Mouse (Mus musculus): ENCODE data around the gene Ildr2. TPM values are rescaled to one million over a fixed set of nuclear protein-coding genes. Genes with fewer than 3 reads are reported as not detected.

The Ildr2 gene
- polyA plus RNA-seq, 1 experiment from 2014 or later = 4.0 TPM

DNA sequence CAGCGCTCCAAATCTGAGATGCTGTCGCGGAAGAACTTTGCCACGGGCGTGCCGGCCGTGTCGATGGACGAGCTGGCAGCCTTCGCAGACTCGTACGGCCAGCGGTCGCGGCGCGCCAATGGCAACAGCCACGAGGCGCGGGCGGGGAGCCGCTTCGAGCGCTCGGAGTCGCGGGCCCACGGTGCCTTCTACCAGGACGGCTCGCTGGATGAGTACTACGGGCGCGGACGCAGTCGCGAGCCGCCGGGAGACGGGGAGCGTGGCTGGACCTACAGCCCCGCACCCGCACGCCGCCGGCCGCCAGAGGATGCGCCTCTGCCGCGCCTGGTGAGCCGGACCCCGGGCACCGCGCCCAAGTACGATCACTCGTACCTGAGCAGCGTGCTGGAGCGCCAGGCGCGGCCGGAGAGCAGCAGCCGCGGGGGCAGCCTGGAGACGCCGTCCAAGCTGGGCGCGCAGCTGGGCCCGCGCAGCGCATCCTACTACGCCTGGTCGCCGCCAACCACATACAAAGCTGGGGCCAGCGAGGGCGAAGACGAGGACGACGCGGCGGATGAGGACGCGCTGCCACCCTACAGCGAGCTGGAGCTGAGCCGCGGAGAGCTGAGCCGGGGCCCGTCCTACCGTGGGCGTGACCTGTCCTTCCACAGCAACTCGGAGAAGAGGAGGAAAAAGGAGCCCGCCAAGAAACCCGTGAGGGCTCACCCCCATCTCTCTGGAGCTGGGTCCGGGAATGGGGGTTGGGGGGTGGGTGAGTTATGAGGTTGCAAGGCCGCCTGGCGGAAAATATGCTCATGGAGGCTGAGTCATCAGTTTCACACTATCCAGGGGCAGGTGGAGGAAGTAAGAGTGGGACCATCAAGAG, 55.1 kb downstream of the Ildr2 start:
- Histone ChIP-seq H3K9ac (ENCODE audit: low read depth, low read length) (peak overlapping the region; percentile 77), H3K4me3 (ENCODE audit: low read depth, low read length) (peak overlapping the region; percentile 56), H3K4me2 (ENCODE audit: low read length) (peak overlapping the region; percentile 89), H3K27ac (ENCODE audit: low read length) (peak overlapping the region; percentile 70), H3K36me3 (ENCODE audit: control insufficient read depth, insufficient read depth, low read length) (no peaks in the 10 kb centered on the region), H3K27me3 (ENCODE audit: control insufficient read depth, insufficient read depth, low read depth, low read length) (no peaks in the 10 kb centered on the region), H3K4me1 (ENCODE audit: control insufficient read depth, insufficient read depth, low read length) (peaks cover 9% of the 10 kb centered on the region; the same call in 1 of the 2 replicates), H3K9me3 (replicated peaks; ENCODE audit: control insufficient read depth, low read length, poor library complexity, severe bottlenecking) (no peaks in the 10 kb centered on the region)
- ATAC-seq = peak; percentile 84
- 2% methylated on average over 94 of the region's 94 CpGs for WGBS

DNA sequence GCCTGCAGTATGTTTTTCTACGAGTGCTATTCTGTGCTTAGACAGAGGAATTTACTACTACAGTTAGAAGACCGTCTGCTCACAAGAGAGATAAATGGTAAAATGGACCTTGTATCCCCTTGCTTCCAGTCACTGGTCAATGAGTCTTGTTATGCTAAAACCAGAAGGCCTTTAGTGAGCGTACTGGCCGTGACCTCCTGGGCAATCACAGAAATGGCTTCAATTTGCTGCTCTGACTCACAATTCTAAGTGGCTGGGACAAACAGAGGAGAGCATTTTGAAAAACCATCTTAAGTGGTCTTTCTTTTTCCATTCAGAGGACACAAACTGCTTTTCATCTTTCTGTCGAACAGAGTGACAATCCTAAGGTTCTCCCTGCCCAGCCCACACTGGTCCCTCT, 57.2 kb downstream of the Ildr2 start:
- ATAC-seq = no peak
- H3K9ac ChIP-seq (ENCODE audit: low read depth, low read length) = no peak overlapping the region
- H3K4me2 ChIP-seq (ENCODE audit: low read length) = no peak overlapping the region
- peaks cover 9% of the 10 kb centered on the region; the same call in 1 of the 2 replicates for H3K4me1 ChIP-seq (ENCODE audit: control insufficient read depth, insufficient read depth, low read length)
- WGBS = 69% methylated on average over 5 of the region's 5 CpGs
- no peak overlapping the region for H3K27ac ChIP-seq (ENCODE audit: low read length)
- H3K27me3 ChIP-seq (ENCODE audit: control insufficient read depth, insufficient read depth, low read depth, low read length) = no peaks in the 10 kb centered on the region
- H3K36me3 ChIP-seq (ENCODE audit: control insufficient read depth, insufficient read depth, low read length) = no peaks in the 10 kb centered on the region
- H3K9me3 ChIP-seq (replicated peaks; ENCODE audit: control insufficient read depth, low read length, poor library complexity, severe bottlenecking) = no peaks in the 10 kb centered on the region
- H3K4me3 ChIP-seq (ENCODE audit: low read depth, low read length) = no peak overlapping the region

DNA sequence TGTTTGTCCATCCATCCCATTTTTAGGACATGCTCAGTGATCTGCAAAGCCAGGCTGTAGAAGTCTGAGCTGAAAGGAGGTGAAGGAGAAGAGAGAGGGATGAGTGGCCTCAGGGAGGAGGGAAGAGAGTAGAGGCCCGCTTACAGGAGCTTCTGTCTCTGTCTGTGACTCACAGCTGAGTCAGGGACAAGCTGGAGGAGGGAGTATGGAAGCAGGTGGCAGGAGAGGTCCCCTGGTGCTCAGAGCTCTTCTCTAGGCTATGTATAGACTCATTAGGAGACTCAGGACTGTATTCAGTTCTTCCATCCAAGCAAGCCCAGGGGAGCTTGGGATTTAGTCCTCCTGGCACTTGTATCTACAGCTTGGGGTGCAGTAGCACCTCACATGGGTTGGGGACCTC, 59.7 kb downstream of the Ildr2 start:
- Histone ChIP-seq H3K27ac (ENCODE audit: low read length) (no peak overlapping the region), H3K27me3 (ENCODE audit: control insufficient read depth, insufficient read depth, low read depth, low read length) (no peaks in the 10 kb centered on the region), H3K4me3 (ENCODE audit: low read depth, low read length) (no peak overlapping the region), H3K9ac (ENCODE audit: low read depth, low read length) (no peak overlapping the region), H3K4me2 (ENCODE audit: low read length) (no peak overlapping the region), H3K4me1 (ENCODE audit: control insufficient read depth, insufficient read depth, low read length) (peaks cover 6% of the 10 kb centered on the region; the same call in 1 of the 2 replicates), H3K9me3 (replicated peaks; ENCODE audit: control insufficient read depth, low read length, poor library complexity, severe bottlenecking) (no peaks in the 10 kb centered on the region), H3K36me3 (ENCODE audit: control insufficient read depth, insufficient read depth, low read length) (no peaks in the 10 kb centered on the region)
- 92% methylated on average over 1 of the region's 1 CpGs for WGBS
- ATAC-seq = no peak

GRCm38 (mm10) chr1:166315706-166316105, 61.8 kb downstream of the Ildr2 start:
- H3K4me2 ChIP-seq (ENCODE audit: low read length) = no peak overlapping the region
- no peaks in the 10 kb centered on the region for H3K36me3 ChIP-seq (ENCODE audit: control insufficient read depth, insufficient read depth, low read length)
- ATAC-seq = no peak
- H3K27ac ChIP-seq (ENCODE audit: low read length) = no peak overlapping the region
- no peak overlapping the region for H3K4me3 ChIP-seq (ENCODE audit: low read depth, low read length)
- no peak overlapping the region for H3K9ac ChIP-seq (ENCODE audit: low read depth, low read length)
- H3K4me1 ChIP-seq (ENCODE audit: control insufficient read depth, insufficient read depth, low read length) = no peaks in the 10 kb centered on the region
- H3K27me3 ChIP-seq (ENCODE audit: control insufficient read depth, insufficient read depth, low read depth, low read length) = no peaks in the 10 kb centered on the region
- no peaks in the 10 kb centered on the region for H3K9me3 ChIP-seq (replicated peaks; ENCODE audit: control insufficient read depth, low read length, poor library complexity, severe bottlenecking)
- WGBS = 93% methylated on average over 4 of the region's 4 CpGs

DNA sequence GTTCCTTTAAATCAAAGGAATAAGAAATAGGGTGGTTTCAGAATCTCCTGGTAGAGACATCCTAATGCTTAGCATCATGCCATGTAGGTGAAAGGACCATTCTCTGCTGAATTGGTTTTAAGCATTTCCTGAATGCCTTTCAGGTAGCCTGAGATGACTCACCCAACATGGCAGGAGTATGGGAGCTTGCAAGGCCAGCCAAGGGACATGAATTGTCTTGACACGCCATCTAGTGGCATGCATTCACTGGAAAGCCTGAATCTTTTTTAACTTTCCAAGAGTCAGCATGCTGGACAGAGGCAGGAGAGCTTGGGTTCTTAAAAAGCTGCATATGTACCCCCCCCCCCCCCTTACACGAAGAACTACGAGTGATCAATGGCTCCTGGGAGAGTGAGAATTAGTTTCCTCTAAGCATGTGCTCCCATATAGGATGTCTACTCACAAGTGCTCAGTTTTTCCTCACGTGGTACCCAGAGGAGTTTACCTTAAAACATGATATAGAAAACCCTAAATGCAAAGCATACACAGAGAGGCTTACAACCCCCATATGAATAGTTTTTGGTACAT, 65.3 kb downstream of the Ildr2 start:
- H3K9ac ChIP-seq (ENCODE audit: low read depth, low read length) = no peak overlapping the region
- no peak overlapping the region for H3K4me2 ChIP-seq (ENCODE audit: low read length)
- no peaks in the 10 kb centered on the region for H3K9me3 ChIP-seq (replicated peaks; ENCODE audit: control insufficient read depth, low read length, poor library complexity, severe bottlenecking)
- H3K4me3 ChIP-seq (ENCODE audit: low read depth, low read length) = no peak overlapping the region
- H3K27ac ChIP-seq (ENCODE audit: low read length) = no peak overlapping the region
- no peaks in the 10 kb centered on the region for H3K27me3 ChIP-seq (ENCODE audit: control insufficient read depth, insufficient read depth, low read depth, low read length)
- H3K4me1 ChIP-seq (ENCODE audit: control insufficient read depth, insufficient read depth, low read length) = no peaks in the 10 kb centered on the region
- ATAC-seq = peak; percentile 70; the same call in 1 of the 2 replicates
- no peaks in the 10 kb centered on the region for H3K36me3 ChIP-seq (ENCODE audit: control insufficient read depth, insufficient read depth, low read length)
- 18% methylated on average over 4 of the region's 4 CpGs for WGBS

DNA sequence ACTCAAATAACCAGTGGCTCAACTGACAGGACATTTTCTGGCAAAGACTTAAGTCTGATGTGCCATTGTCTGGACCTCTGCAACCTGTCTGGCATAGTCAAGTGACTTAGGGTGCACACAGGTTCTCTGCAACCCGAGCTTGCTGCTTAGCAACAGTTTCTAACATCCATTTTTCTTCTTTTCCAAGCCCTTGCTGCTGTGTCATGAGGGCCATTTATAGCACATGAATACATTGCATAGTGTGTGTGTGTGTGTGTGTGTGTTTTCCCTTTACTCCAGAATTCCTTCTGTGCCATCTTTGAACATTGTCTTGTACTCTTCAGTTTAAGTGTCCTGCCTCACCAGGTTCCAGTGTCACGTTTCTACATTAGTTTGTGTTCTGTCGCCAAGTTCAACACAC, 72.5 kb downstream of the Ildr2 start:
- no peak for ATAC-seq
- Histone ChIP-seq H3K4me3 (ENCODE audit: low read depth, low read length) (no peak overlapping the region), H3K4me1 (ENCODE audit: control insufficient read depth, insufficient read depth, low read length) (no peaks in the 10 kb centered on the region), H3K9ac (ENCODE audit: low read depth, low read length) (no peak overlapping the region), H3K27me3 (ENCODE audit: control insufficient read depth, insufficient read depth, low read depth, low read length) (no peaks in the 10 kb centered on the region), H3K27ac (ENCODE audit: low read length) (no peak overlapping the region), H3K4me2 (ENCODE audit: low read length) (no peak overlapping the region), H3K36me3 (ENCODE audit: control insufficient read depth, insufficient read depth, low read length) (no peaks in the 10 kb centered on the region), H3K9me3 (replicated peaks; ENCODE audit: control insufficient read depth, low read length, poor library complexity, severe bottlenecking) (no peaks in the 10 kb centered on the region)
- 77% methylated on average over 3 of the region's 3 CpGs for WGBS

DNA sequence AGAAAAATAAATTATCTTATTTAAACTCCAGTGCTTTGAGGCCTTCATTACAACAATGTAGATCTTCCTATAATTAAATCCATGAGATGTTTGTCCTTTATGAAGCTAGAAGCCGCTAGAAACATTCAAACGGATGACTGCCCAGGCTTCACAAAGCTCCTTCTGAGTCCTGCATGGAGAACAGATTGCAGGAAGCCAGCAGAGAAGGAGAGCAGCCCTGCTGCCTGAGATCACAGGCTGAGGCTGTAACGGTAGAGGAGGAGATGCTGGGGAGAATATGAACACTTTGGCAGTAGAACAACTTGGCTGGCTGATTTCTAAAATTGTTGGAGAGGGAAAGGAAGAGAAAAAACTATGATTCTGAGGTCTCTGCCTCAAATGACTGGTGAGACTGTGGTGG, 76.8 kb downstream of the Ildr2 start:
- H3K9me3 ChIP-seq (replicated peaks; ENCODE audit: control insufficient read depth, low read length, poor library complexity, severe bottlenecking) = no peaks in the 10 kb centered on the region
- no peak overlapping the region for H3K4me3 ChIP-seq (ENCODE audit: low read depth, low read length)
- 44% methylated on average over 3 of the region's 3 CpGs for WGBS
- H3K27ac ChIP-seq (ENCODE audit: low read length) = no peak overlapping the region
- no peak overlapping the region for H3K9ac ChIP-seq (ENCODE audit: low read depth, low read length)
- no peaks in the 10 kb centered on the region for H3K27me3 ChIP-seq (ENCODE audit: control insufficient read depth, insufficient read depth, low read depth, low read length)
- H3K36me3 ChIP-seq (ENCODE audit: control insufficient read depth, insufficient read depth, low read length) = no peaks in the 10 kb centered on the region
- no peak for ATAC-seq
- no peaks in the 10 kb centered on the region for H3K4me1 ChIP-seq (ENCODE audit: control insufficient read depth, insufficient read depth, low read length)
- no peak overlapping the region for H3K4me2 ChIP-seq (ENCODE audit: low read length)

- H3K4me3 ChIP-seq (ENCODE audit: low read depth, low read length) = no peak overlapping the region
- no peak overlapping the region for H3K27ac ChIP-seq (ENCODE audit: low read length)
- H3K4me1 ChIP-seq (ENCODE audit: control insufficient read depth, insufficient read depth, low read length) = peaks cover 3% of the 10 kb centered on the region
- no peak overlapping the region for H3K4me2 ChIP-seq (ENCODE audit: low read length)
- no peak for ATAC-seq
- H3K36me3 ChIP-seq (ENCODE audit: control insufficient read depth, insufficient read depth, low read length) = no peaks in the 10 kb centered on the region
- no peaks in the 10 kb centered on the region for H3K9me3 ChIP-seq (replicated peaks; ENCODE audit: control insufficient read depth, low read length, poor library complexity, severe bottlenecking)
- H3K9ac ChIP-seq (ENCODE audit: low read depth, low read length) = no peak overlapping the region
- no peaks in the 10 kb centered on the region for H3K27me3 ChIP-seq (ENCODE audit: control insufficient read depth, insufficient read depth, low read depth, low read length)
- WGBS = 89% methylated on average over 6 of the region's 6 CpGs
Observed at GRCm38 (mm10) chr1:166339110-166339509, 85.2 kb downstream of the Ildr2 start.

- 88% methylated on average over 2 of the region's 2 CpGs for WGBS
- Histone ChIP-seq H3K4me3 (ENCODE audit: low read depth, low read length) (no peak overlapping the region), H3K36me3 (ENCODE audit: control insufficient read depth, insufficient read depth, low read length) (no peaks in the 10 kb centered on the region), H3K9ac (ENCODE audit: low read depth, low read length) (no peak overlapping the region), H3K27ac (ENCODE audit: low read length) (no peak overlapping the region), H3K27me3 (ENCODE audit: control insufficient read depth, insufficient read depth, low read depth, low read length) (no peaks in the 10 kb centered on the region), H3K9me3 (replicated peaks; ENCODE audit: control insufficient read depth, low read length, poor library complexity, severe bottlenecking) (no peaks in the 10 kb centered on the region), H3K4me1 (ENCODE audit: control insufficient read depth, insufficient read depth, low read length) (peaks cover 10% of the 10 kb centered on the region), H3K4me2 (ENCODE audit: low read length) (no peak overlapping the region)
- no peak for ATAC-seq
Observed at GRCm38 (mm10) chr1:166342060-166342459, 88.1 kb downstream of the Ildr2 start.
